Mouse (Mus musculus): ENCODE results near the gene Rnf11. TPM values are rescaled to one million over a fixed set of nuclear protein-coding genes. Genes with fewer than 3 reads are reported as not detected.

Rnf11 gene
- polyA plus RNA-seq, 1 experiment from 2014 or later, result 52.4 TPM

DNA sequence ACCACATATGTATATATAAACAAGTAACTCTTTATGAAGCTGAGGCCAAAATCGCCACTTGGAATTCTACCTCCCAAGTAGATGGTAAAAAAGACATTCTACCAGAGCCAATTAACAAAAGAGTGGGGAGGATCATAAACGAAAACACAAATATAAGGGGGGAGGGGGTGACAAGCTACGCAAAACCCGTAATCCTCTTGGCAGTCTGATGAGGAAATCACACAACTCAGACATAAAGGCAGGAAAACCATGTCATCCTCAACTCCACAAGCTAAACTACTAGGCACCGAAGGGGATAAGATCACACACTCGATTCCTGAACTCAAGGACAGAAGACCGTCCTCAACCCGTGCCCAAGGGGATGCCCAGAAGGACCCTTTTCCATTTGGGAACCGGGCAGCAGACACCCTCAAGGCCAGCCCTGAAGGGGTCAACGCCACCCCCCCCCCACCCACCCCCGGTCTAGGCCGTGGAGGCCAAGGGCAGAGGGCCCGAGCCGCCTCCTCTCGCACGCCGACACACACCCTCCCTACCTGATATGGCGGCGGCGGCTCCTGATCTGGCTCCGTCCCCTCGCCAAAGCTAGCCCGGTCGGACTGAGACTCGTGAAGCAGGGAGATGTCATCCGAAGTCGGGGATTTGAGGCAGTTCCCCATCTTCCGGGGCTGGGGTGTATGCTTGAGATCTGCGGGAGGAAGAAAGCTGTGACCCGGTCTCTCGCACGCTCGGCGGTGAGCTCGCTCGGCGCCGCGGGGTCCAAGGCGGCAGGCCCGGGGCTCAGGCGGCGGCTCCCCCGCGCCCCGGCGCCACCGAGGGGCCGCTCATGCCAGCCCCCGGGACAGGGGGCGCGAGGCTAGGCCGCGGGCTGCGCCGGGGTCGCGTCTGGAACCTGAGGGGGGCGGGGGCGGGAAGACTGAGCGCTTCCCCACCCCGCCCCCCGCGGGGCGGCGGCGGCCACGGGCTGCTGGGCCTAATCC is 8.7 kb downstream of the Rnf11 start:
- H3K27me3 ChIP-seq, result no peaks in the 10 kb centered on the region
- peaks cover 7% of the 10 kb centered on the region; the same call in 1 of the 2 replicates for H3K4me1 ChIP-seq
- peaks cover 7% of the 10 kb centered on the region for H3K36me3 ChIP-seq
- peak; percentile 72 for ATAC-seq (ENCODE audit: insufficient number of reproducible peaks, insufficient read depth, low FRiP score, low TSS enrichment)
- under 1% methylated on average over 62 of the region's 68 CpGs for WGBS
- peak overlapping the region; percentile 53 for H3K4me2 ChIP-seq (replicated peaks)
- peak overlapping the region; percentile 97 for H3K9ac ChIP-seq
- no peaks in the 10 kb centered on the region for H3K9me3 ChIP-seq
- peak overlapping the region; percentile 89 for H3K4me3 ChIP-seq
- peak overlapping the region; percentile 95 for H3K27ac ChIP-seq

DNA sequence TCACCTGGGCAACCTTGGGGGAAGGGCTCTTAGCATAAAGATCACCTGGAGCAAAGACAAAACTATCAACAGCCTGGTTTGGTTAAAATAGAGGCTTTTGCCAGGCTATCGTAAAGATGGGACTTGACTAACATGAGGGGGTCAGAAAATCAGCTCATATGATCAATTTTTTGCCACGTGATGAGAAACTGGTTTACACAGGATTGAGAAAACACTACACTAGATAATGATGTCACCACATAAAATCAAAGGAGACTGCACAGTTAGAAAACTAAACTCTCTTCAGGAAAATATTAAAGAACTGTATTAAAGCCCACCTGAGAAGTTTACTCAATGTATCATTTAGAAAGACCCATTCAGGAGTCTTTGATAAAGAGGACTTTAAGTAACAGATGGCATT is 9.4 kb downstream of the Rnf11 start:
- Histone ChIP-seq H3K9me3 (no peaks in the 10 kb centered on the region), H3K27ac (no peak overlapping the region), H3K4me3 (peak overlapping the region; percentile 89), H3K36me3 (peaks cover 7% of the 10 kb centered on the region), H3K4me1 (peaks cover 7% of the 10 kb centered on the region; the same call in 1 of the 2 replicates), H3K9ac (peak overlapping the region; percentile 97; the same call in 1 of the 2 replicates), H3K27me3 (no peaks in the 10 kb centered on the region), H3K4me2 (replicated peaks) (peak overlapping the region; percentile 53)
- ATAC-seq (ENCODE audit: insufficient number of reproducible peaks, insufficient read depth, low FRiP score, low TSS enrichment), result no peak
- WGBS, result 44% methylated on average over 2 of the region's 2 CpGs

GRCm38 (mm10) chr4:109472566-109472965 is 12.0 kb downstream of the Rnf11 start:
- H3K27ac ChIP-seq, result no peak overlapping the region
- peaks cover 7% of the 10 kb centered on the region for H3K36me3 ChIP-seq
- no peak overlapping the region for H3K9ac ChIP-seq
- no peaks in the 10 kb centered on the region for H3K27me3 ChIP-seq
- 89% methylated on average over 3 of the region's 3 CpGs for WGBS
- no peak overlapping the region for H3K4me2 ChIP-seq (replicated peaks)
- H3K4me1 ChIP-seq, result peaks cover 7% of the 10 kb centered on the region; the same call in 1 of the 2 replicates
- H3K4me3 ChIP-seq, result no peak overlapping the region
- ATAC-seq (ENCODE audit: insufficient number of reproducible peaks, insufficient read depth, low FRiP score, low TSS enrichment), result no peak
- H3K9me3 ChIP-seq, result no peaks in the 10 kb centered on the region

GRCm38 (mm10) chr4:109471606-109472005 is 12.9 kb downstream of the Rnf11 start:
- no peaks in the 10 kb centered on the region for H3K9me3 ChIP-seq
- no peak overlapping the region for H3K27ac ChIP-seq
- H3K27me3 ChIP-seq, result no peaks in the 10 kb centered on the region
- H3K4me3 ChIP-seq, result no peak overlapping the region
- no peak overlapping the region for H3K4me2 ChIP-seq (replicated peaks)
- H3K36me3 ChIP-seq, result peaks cover 7% of the 10 kb centered on the region
- no peak for ATAC-seq (ENCODE audit: insufficient number of reproducible peaks, insufficient read depth, low FRiP score, low TSS enrichment)
- H3K4me1 ChIP-seq, result peaks cover 7% of the 10 kb centered on the region; the same call in 1 of the 2 replicates
- H3K9ac ChIP-seq, result no peak overlapping the region

DNA sequence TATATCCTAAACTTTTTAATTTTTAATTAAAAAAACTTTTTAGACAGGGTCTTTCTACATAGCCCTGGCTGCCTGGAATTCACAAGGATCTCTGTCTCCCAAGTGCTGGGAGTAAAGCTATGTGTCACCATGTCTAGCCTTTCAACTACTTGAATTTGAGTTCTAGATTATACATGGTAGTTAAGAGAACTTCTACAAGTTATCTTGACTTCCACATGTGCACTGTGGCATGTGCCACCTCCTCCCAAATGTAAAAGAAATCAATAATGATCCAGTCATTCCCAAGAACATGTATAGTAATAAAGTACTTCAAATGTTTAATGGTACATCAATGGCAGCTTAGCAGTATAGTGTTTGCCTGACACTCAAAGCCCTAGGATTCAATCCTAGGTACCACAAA is 16.8 kb downstream of the Rnf11 start:
- Histone ChIP-seq H3K4me2 (replicated peaks) (no peak overlapping the region), H3K9me3 (no peaks in the 10 kb centered on the region), H3K4me3 (no peak overlapping the region), H3K9ac (no peak overlapping the region), H3K36me3 (peaks cover 5% of the 10 kb centered on the region), H3K4me1 (no peaks in the 10 kb centered on the region), H3K27me3 (no peaks in the 10 kb centered on the region), H3K27ac (no peak overlapping the region)
- no peak for ATAC-seq (ENCODE audit: insufficient number of reproducible peaks, insufficient read depth, low FRiP score, low TSS enrichment)

DNA sequence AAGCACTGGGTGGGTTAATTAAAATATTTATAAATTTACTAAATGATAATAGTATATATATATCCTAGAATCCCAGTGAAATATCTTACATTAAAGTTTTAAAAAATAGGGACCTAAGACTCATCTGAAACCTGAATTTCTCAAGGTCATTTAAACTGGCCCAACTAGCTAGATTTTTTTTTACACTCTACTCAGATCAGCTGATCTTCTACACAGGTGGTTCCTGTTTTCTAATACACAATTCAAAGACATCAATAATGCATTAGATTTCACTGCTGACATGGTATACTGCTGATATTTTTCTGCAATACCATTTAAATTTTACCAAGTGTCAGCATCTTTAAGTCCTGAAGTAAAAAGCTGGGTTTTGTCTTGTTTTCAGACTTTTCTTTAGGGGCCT is 20.6 kb downstream of the Rnf11 start:
- ATAC-seq (ENCODE audit: insufficient number of reproducible peaks, insufficient read depth, low FRiP score, low TSS enrichment), result no peak
- Histone ChIP-seq H3K4me1 (peaks cover 12% of the 10 kb centered on the region; the same call in 1 of the 2 replicates), H3K4me2 (replicated peaks) (no peak overlapping the region), H3K4me3 (no peak overlapping the region), H3K9ac (no peak overlapping the region), H3K27ac (no peak overlapping the region), H3K9me3 (no peaks in the 10 kb centered on the region), H3K36me3 (no peaks in the 10 kb centered on the region), H3K27me3 (no peaks in the 10 kb centered on the region)

DNA sequence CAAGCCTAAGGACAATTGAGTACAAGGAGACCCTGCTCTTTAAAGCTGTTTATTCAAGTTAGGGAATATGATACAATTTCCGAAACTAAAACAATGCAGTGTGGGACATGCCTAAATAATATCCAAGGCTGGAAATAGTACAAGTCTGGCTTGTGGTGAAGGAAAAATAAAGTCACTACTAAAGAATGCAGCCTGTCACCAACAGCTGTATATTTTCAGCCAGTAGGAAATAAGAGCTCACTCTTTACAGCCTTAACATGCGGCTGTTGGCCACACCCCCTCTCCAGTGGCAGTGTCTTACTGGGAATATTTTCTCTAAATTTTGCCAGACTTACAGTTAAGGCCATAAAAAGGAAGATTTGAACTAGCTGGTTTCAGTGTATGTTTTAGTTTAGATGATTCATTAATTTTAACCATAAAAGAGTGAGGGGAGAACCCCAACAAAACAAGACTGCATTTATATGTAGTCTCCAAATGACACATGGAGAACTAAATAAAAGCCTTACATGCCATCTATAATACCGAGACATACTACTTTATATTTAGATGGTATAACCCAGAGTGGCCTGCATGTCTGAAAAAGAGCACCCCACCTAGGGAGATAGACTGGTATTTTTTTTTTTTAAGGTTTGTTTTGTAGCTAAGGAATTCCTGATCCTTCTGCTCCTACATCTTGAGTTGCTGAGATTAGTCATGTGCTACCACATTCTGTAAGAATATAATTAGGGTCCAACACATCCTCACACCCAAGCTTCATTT is 23.9 kb downstream of the Rnf11 start:
- no peak overlapping the region for H3K4me3 ChIP-seq
- H3K4me1 ChIP-seq, result peaks cover 12% of the 10 kb centered on the region; the same call in 1 of the 2 replicates
- H3K27ac ChIP-seq, result peak overlapping the region; percentile 69; the same call in 1 of the 2 replicates
- 0 out of 2 replicates have a peak, but pooled peaks cover 2% of the 10 kb centered on the region for H3K36me3 ChIP-seq
- no peak overlapping the region for H3K4me2 ChIP-seq (replicated peaks)
- H3K27me3 ChIP-seq, result no peaks in the 10 kb centered on the region
- 47% methylated on average over 3 of the region's 3 CpGs for WGBS
- H3K9ac ChIP-seq, result no peak overlapping the region
- H3K9me3 ChIP-seq, result no peaks in the 10 kb centered on the region
- ATAC-seq (ENCODE audit: insufficient number of reproducible peaks, insufficient read depth, low FRiP score, low TSS enrichment), result peak; percentile 72; the same call in 1 of the 2 replicates

DNA sequence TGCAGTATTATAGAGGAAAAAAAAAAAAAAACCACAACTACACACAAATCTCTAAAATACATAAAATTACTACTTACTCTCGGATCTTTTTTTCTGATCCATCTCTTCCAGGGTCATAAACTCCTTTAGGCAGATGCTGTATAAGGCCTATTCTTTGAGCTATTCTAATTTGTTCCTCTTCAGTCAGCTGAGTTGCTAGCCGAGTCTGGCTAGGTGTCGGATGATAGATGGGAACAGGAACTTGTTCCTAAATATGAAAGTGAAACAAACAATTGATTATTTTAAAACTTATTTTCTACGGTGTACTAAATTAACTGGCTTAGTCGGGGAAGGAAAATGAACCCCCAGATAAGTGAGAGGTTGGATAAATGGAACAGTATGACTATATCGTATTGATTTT is 27.7 kb downstream of the Rnf11 start:
- H3K36me3 ChIP-seq, result peaks cover 9% of the 10 kb centered on the region; the same call in 1 of the 2 replicates
- no peak overlapping the region for H3K4me3 ChIP-seq
- WGBS, result 89% methylated on average over 6 of the region's 6 CpGs
- no peaks in the 10 kb centered on the region for H3K9me3 ChIP-seq
- no peak overlapping the region for H3K27ac ChIP-seq
- no peak overlapping the region for H3K4me2 ChIP-seq (replicated peaks)
- no peak overlapping the region for H3K9ac ChIP-seq
- no peaks in the 10 kb centered on the region for H3K27me3 ChIP-seq
- H3K4me1 ChIP-seq, result peaks cover 12% of the 10 kb centered on the region; the same call in 1 of the 2 replicates
- ATAC-seq (ENCODE audit: insufficient number of reproducible peaks, insufficient read depth, low FRiP score, low TSS enrichment), result no peak

DNA sequence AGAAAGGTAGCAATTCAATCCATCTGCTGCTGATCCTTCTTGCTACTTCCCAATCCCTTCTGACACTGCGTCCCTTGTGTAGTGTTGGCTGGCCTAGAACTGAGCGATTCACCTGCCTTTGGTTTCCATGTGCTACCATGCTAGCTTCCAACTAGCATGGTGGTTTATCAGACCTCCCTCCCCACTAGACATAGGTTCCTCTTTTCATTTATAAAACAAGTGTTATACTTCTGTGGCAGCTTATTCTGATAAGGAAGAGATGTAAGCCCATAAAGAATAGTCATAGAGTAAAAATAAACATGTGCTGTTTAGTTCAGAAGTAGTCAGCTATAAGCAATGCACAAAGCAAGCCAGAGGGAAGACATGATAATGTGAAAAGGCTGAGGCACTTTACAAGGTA is 36.0 kb downstream of the Rnf11 start:
- WGBS, result 96% methylated on average over 2 of the region's 2 CpGs
- Histone ChIP-seq H3K4me2 (replicated peaks) (no peak overlapping the region), H3K9ac (no peak overlapping the region)

DNA sequence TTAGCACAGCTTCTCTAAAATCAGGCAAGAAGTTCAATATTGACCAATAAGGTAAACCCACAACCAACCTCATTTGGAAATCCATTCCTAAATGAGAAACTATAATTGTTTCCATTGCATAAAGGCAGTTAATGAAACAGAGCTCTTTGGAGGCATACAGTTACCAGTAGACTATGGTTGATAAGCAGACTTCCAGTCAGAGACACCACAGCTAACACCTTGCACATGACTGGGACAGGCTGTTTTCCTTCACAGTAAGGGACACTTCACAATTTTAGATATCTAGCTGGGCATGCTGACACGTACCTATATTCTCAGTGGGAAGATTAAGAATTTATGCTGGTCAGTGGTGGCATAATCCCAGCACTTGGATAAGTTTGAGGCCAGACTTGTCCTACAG is 38.6 kb downstream of the Rnf11 start:
- 91% methylated on average over 1 of the region's 1 CpGs for WGBS

More for the DNA sequence above, 36.0 kb downstream of the Rnf11 start:
- Histone ChIP-seq H3K4me3 (no peak overlapping the region), H3K36me3 (peaks cover 8% of the 10 kb centered on the region), H3K9me3 (no peaks in the 10 kb centered on the region), H3K27me3 (no peaks in the 10 kb centered on the region), H3K27ac (no peak overlapping the region), H3K4me1 (no peaks in the 10 kb centered on the region)
- no peak for ATAC-seq (ENCODE audit: insufficient number of reproducible peaks, insufficient read depth, low FRiP score, low TSS enrichment)

GRCm38 (mm10) chr4:109445397-109445796 is 39.1 kb downstream of the Rnf11 start:
- no peaks in the 10 kb centered on the region for H3K27me3 ChIP-seq
- no peak overlapping the region for H3K4me2 ChIP-seq (replicated peaks)
- H3K9me3 ChIP-seq, result no peaks in the 10 kb centered on the region
- H3K4me3 ChIP-seq, result no peak overlapping the region
- WGBS, result 79% methylated on average over 2 of the region's 2 CpGs
- no peaks in the 10 kb centered on the region for H3K4me1 ChIP-seq
- no peak overlapping the region for H3K9ac ChIP-seq
- ATAC-seq (ENCODE audit: insufficient number of reproducible peaks, insufficient read depth, low FRiP score, low TSS enrichment), result no peak
- 0 out of 2 replicates have a peak, but pooled peaks cover 8% of the 10 kb centered on the region for H3K36me3 ChIP-seq
- H3K27ac ChIP-seq, result no peak overlapping the region

More for the DNA sequence above, 38.6 kb downstream of the Rnf11 start:
- Histone ChIP-seq H3K36me3 (0 out of 2 replicates have a peak, but pooled peaks cover 8% of the 10 kb centered on the region), H3K9ac (no peak overlapping the region), H3K4me3 (no peak overlapping the region), H3K4me1 (no peaks in the 10 kb centered on the region), H3K4me2 (replicated peaks) (no peak overlapping the region), H3K27me3 (no peaks in the 10 kb centered on the region), H3K27ac (no peak overlapping the region), H3K9me3 (no peaks in the 10 kb centered on the region)
- no peak for ATAC-seq (ENCODE audit: insufficient number of reproducible peaks, insufficient read depth, low FRiP score, low TSS enrichment)
